8 mouse cellular contexts compared by ENCODE assay signal in genomic region chr17:70629653-70630378, GRCm38 (mm10).
DNase-seq lines count a peak whose midpoint lies in the region; ATAC-seq and TF ChIP-seq lines count a peak whose summit lies in the region.

No protein-coding gene starts in this region.

- no peak overlapping the region for H3K9ac ChIP-seq in heart, embryonic 11.5 days (ENCODE audit: low read depth, low read length)
- H3K9ac ChIP-seq in limb, embryonic 14.5 days (ENCODE audit: low read depth, low read length, severe bottlenecking), result no peak overlapping the region

- no peak for ATAC-seq in heart, embryonic 11.5 days (replicated peaks; ENCODE audit: insufficient number of reproducible peaks, low FRiP score, low TSS enrichment)
- peak; percentile 87 for ATAC-seq in limb, embryonic 14.5 days (ENCODE audit: low FRiP score, low read depth)
- ATAC-seq in activated CD4-positive, CD25-positive, alpha-beta regulatory T cell, adult 4 months, result no peak

- peak; percentile 94 for DNase-seq in heart, adult 11 months
- DNase-seq in embryo, embryonic 10.5 days (ENCODE audit: low spot score), result peak; percentile 42
- peak; percentile 7 to 22 for DNase-seq in heart, postnatal 14 days
- peak; percentile 91 for DNase-seq in limb, embryonic 14.5 days (ENCODE audit: low spot score)
- no peak for DNase-seq in spleen, postnatal 4 days (ENCODE audit: low spot score in 2 of 2)
- DNase-seq in kidney, adult 18-20 months, result no peak

- intact Hi-C loops in heart, postnatal 14 days (cut with DNase I), result no loop called here

- 57% methylated on average over 6 of the region's 6 CpGs for WGBS in heart, embryonic 11.5 days (ENCODE audit: insufficient replicate concordance)
- 37% methylated on average over 6 of the region's 6 CpGs for WGBS in limb, embryonic 14.5 days

- no peaks in the 10 kb centered on the region for H3K36me3 ChIP-seq in heart, embryonic 11.5 days (ENCODE audit: control insufficient read depth, insufficient read depth, low read length)
- H3K36me3 ChIP-seq in limb, embryonic 14.5 days (ENCODE audit: control insufficient read depth, insufficient read depth, low read length), result no peaks in the 10 kb centered on the region

- no peaks in the 10 kb centered on the region for H3K4me1 ChIP-seq in heart, embryonic 11.5 days (ENCODE audit: control insufficient read depth, insufficient read depth, low read length)
- H3K4me1 ChIP-seq in limb, embryonic 14.5 days (ENCODE audit: control insufficient read depth, insufficient read depth, low read length), result peaks cover 6% of the 10 kb centered on the region; the same call in 1 of the 2 replicates

- no peaks in the 10 kb centered on the region for H3K27me3 ChIP-seq in heart, embryonic 11.5 days (ENCODE audit: control insufficient read depth, insufficient read depth, low read length)
- no peaks in the 10 kb centered on the region for H3K27me3 ChIP-seq in limb, embryonic 14.5 days (ENCODE audit: control insufficient read depth, insufficient read depth, low read length)

- no peak overlapping the region for H3K4me2 ChIP-seq in heart, embryonic 11.5 days
- no peak overlapping the region for H3K4me2 ChIP-seq in limb, embryonic 14.5 days (replicated peaks; ENCODE audit: low read depth, low read length, severe bottlenecking)

- H3K9me3 ChIP-seq in heart, embryonic 11.5 days (replicated peaks; ENCODE audit: control insufficient read depth, low read length), result no peaks in the 10 kb centered on the region
- no peaks in the 10 kb centered on the region for H3K9me3 ChIP-seq in limb, embryonic 14.5 days (ENCODE audit: control insufficient read depth, low read length)

- H3K4me3 ChIP-seq in heart, embryonic 11.5 days (ENCODE audit: low read depth, low read length), result no peak overlapping the region
- H3K4me3 ChIP-seq in limb, embryonic 14.5 days (replicated peaks; ENCODE audit: low read length), result no peak overlapping the region

- TF ChIP-seq POLR2A in limb, embryonic 14.5 days (IDR thresholded peaks at IDR 0.05; ENCODE audit: borderline replicate concordance, extremely low read depth, insufficient read depth, insufficient read length), result no peak

- H3K27ac ChIP-seq in heart, embryonic 11.5 days (ENCODE audit: low read depth, low read length), result no peak overlapping the region
- H3K27ac ChIP-seq in limb, embryonic 14.5 days (replicated peaks; ENCODE audit: low read depth, low read length), result peak overlapping the region; percentile 69

Comparison
In these comparisons a context has a peak if more than half of its experiments do, and no peak if none do; other contexts are left out.
1. DNase-seq: peak in heart, adult 11 months (single experiment), embryo, embryonic 10.5 days (single experiment), heart, postnatal 14 days (2 of 2) and limb, embryonic 14.5 days (single experiment); none in spleen, postnatal 4 days (0 of 2) and kidney, adult 18-20 months (single experiment).